Comparison of ENCODE assay signal across 9 mouse cellular contexts in genomic region chrX:57325861-57326461, GRCm38 (mm10). TPM values are rescaled to one million over a fixed set of nuclear protein-coding genes. Genes with fewer than 3 reads are reported as not detected.
A peak's percentile ranks its signal among the peaks of the same experiment; 100 is the strongest.
DNase-seq lines count a peak whose midpoint lies in the region; ATAC-seq and TF ChIP-seq lines count a peak whose summit lies in the region.
"Had no signal": no experiment of that assay in that cellular context is flagged by ENCODE, and none has a peak within 500 bp of the region (broad histone marks: within the 10 kb centered on the region; RNA-seq: fewer than 3 reads in every experiment).

No protein-coding gene starts in this region.

- H3K36me3 ChIP-seq in ES-Bruce4 (ENCODE audit: control insufficient read depth, insufficient read depth, low read length, poor library complexity, severe bottlenecking), result no peaks in the 10 kb centered on the region
- no peaks in the 10 kb centered on the region for H3K36me3 ChIP-seq in forebrain, embryonic 13.5 days (ENCODE audit: poor library complexity, severe bottlenecking)
- no peaks in the 10 kb centered on the region for H3K36me3 ChIP-seq in limb, embryonic 13.5 days
- H3K36me3 ChIP-seq in midbrain, embryonic 14.5 days (ENCODE audit: control insufficient read depth, insufficient read depth, low read length), result no peaks in the 10 kb centered on the region

- no peak overlapping the region for H3K27ac ChIP-seq in ES-Bruce4 (ENCODE audit: insufficient read depth, low read length)
- H3K27ac ChIP-seq in forebrain, embryonic 13.5 days, result no peak overlapping the region
- no peak overlapping the region for H3K27ac ChIP-seq in limb, embryonic 13.5 days
- no peak overlapping the region for H3K27ac ChIP-seq in midbrain, embryonic 14.5 days (replicated peaks; ENCODE audit: low read depth, low read length)

- no peaks in the 10 kb centered on the region for H3K4me1 ChIP-seq in ES-Bruce4 (ENCODE audit: control insufficient read depth, insufficient read depth, low read length)
- H3K4me1 ChIP-seq in forebrain, embryonic 13.5 days, result no peaks in the 10 kb centered on the region
- no peaks in the 10 kb centered on the region for H3K4me1 ChIP-seq in limb, embryonic 13.5 days
- H3K4me1 ChIP-seq in midbrain, embryonic 14.5 days (ENCODE audit: control insufficient read depth, insufficient read depth, low read length), result no peaks in the 10 kb centered on the region

- H3K4me3 ChIP-seq in ES-Bruce4 (ENCODE audit: low read depth, low read length), result peak overlapping the region; percentile 65
- peak overlapping the region; percentile 42 for H3K4me3 ChIP-seq in forebrain, embryonic 13.5 days
- peak overlapping the region; percentile 48 for H3K4me3 ChIP-seq in limb, embryonic 13.5 days
- H3K4me3 ChIP-seq in midbrain, embryonic 14.5 days (replicated peaks; ENCODE audit: low read depth, low read length), result peak overlapping the region; percentile 41

- H3K27me3 ChIP-seq in ES-Bruce4 (ENCODE audit: control insufficient read depth, insufficient read depth, low read length, poor library complexity, severe bottlenecking), result no peaks in the 10 kb centered on the region
- no peaks in the 10 kb centered on the region for H3K27me3 ChIP-seq in forebrain, embryonic 13.5 days
- no peaks in the 10 kb centered on the region for H3K27me3 ChIP-seq in limb, embryonic 13.5 days
- no peaks in the 10 kb centered on the region for H3K27me3 ChIP-seq in midbrain, embryonic 14.5 days (ENCODE audit: control insufficient read depth, insufficient read depth, low read length)

- no peak for TF ChIP-seq EP300 in ES-Bruce4 (IDR thresholded peaks at IDR 0.05; ENCODE audit: insufficient read depth, low read depth, low read length)

- peak overlapping the region; percentile 51; the same call in 1 of the 2 replicates for H3K9ac ChIP-seq in ES-Bruce4 (ENCODE audit: low read depth, poor library complexity, severe bottlenecking)
- H3K9ac ChIP-seq in forebrain, embryonic 13.5 days, result peak overlapping the region; percentile 59
- H3K9ac ChIP-seq in limb, embryonic 13.5 days, result peak overlapping the region; percentile 61
- H3K9ac ChIP-seq in midbrain, embryonic 14.5 days (replicated peaks; ENCODE audit: low read length), result peak overlapping the region; percentile 48

- no peak for TF ChIP-seq POLR2A in ES-Bruce4 (IDR thresholded peaks at IDR 0.05; ENCODE audit: insufficient read depth, low read length)

- peak overlapping the region; percentile 71 for H3K4me2 ChIP-seq in forebrain, embryonic 13.5 days
- peak overlapping the region; percentile 74 for H3K4me2 ChIP-seq in limb, embryonic 13.5 days (replicated peaks)
- H3K4me2 ChIP-seq in midbrain, embryonic 14.5 days (ENCODE audit: low read length), result peak overlapping the region; percentile 70

- TF ChIP-seq CTCF in ES-Bruce4 (IDR thresholded peaks at IDR 0.05; ENCODE audit: low read depth, low read length), result no peak

- 23% methylated on average over 28 of the region's 29 CpGs for WGBS in forebrain, embryonic 13.5 days
- 18% methylated on average over 28 of the region's 29 CpGs for WGBS in limb, embryonic 13.5 days
- WGBS in midbrain, embryonic 14.5 days, result 20% methylated on average over 29 of the region's 29 CpGs

- peak; percentile 83 for ATAC-seq in forebrain, embryonic 13.5 days
- ATAC-seq in hematopoietic stem cell, adult 5-6 weeks (replicated peaks in 1 of 2; ENCODE audit: insufficient read depth in 1 of 2, low FRiP score in 2 of 2, low TSS enrichment in 1 of 2, low read depth in 1 of 2, poor library complexity in 2 of 2, severe bottlenecking in 2 of 2), result peak; percentile 44 to 56; a peak in 2 of 4 replicates
- ATAC-seq in limb, embryonic 13.5 days (ENCODE audit: low FRiP score, low read depth), result peak; percentile 51; the same call in 1 of the 2 replicates
- peak; percentile 76 for ATAC-seq in midbrain, embryonic 14.5 days (ENCODE audit: low FRiP score, low TSS enrichment)
- ATAC-seq: Patski had no signal

- peak; percentile 12 for DNase-seq in brain, adult 2 months (ENCODE audit: low read depth, low spot score)
- peak; percentile 45 for DNase-seq in midbrain, embryonic 14.5 days
- peak; percentile 29 for DNase-seq in urinary bladder, adult 2 months (ENCODE audit: low spot score)
- no peak for DNase-seq in right cerebral cortex, adult 2 months (ENCODE audit: low spot score in 2 of 2)

- no peaks in the 10 kb centered on the region for H3K9me3 ChIP-seq in ES-Bruce4 (replicated peaks; ENCODE audit: control insufficient read depth, insufficient read depth, low read length, poor library complexity, severe bottlenecking)
- H3K9me3 ChIP-seq in forebrain, embryonic 13.5 days (replicated peaks), result no peaks in the 10 kb centered on the region
- H3K9me3 ChIP-seq in limb, embryonic 13.5 days, result no peaks in the 10 kb centered on the region
- H3K9me3 ChIP-seq in midbrain, embryonic 14.5 days (ENCODE audit: control insufficient read depth, low read length), result no peaks in the 10 kb centered on the region

RNA-seq across cellular contexts. Expression of gene Arhgef6, which starts 12.6 kb away (rescaled TPM):
- 5.8 and 8.7 TPM in 2 replicates for polyA plus RNA-seq in ES-Bruce4 (2011; ENCODE audit: insufficient read depth, insufficient read length, low read depth, missing spikeins)
- 4.4 and 6.4 TPM in 2 replicates for polyA plus RNA-seq in forebrain, embryonic 13.5 days (2015; fragmentation: Nextera tagmentation; extraction: Ambion mirVana)
- total RNA-seq in hematopoietic stem cell, adult 5-6 weeks (2017), result 145 and 178 TPM in 2 replicates
- 8.1 and 9.6 TPM in 2 replicates for polyA plus RNA-seq in limb, embryonic 13.5 days (2015; fragmentation: Nextera tagmentation; extraction: Ambion mirVana)
- 6.6 and 9.4 TPM in 2 replicates for polyA plus RNA-seq in midbrain, embryonic 14.5 days (2014; fragmentation: Nextera tagmentation; extraction: Ambion mirVana)
- polyA plus RNA-seq in urinary bladder, adult 2 months (2012; rRNA removed), result 26.4 and 28.1 TPM in 2 replicates

Comparison
In these comparisons a context has a peak if more than half of its experiments do, and no peak if none do; other contexts are left out.
1. DNase-seq: peak in brain, adult 2 months (single experiment), midbrain, embryonic 14.5 days (single experiment) and urinary bladder, adult 2 months (single experiment); none in right cerebral cortex, adult 2 months (0 of 2).
2. Peak in every context shown above with its lines, with median percentiles within 50 percentile points of each other: H3K4me3 ChIP-seq, H3K9ac ChIP-seq, ATAC-seq and H3K4me2 ChIP-seq.